Mouse (Mus musculus) embryo, embryonic 9.5 days (tissue): Measurements from ENCODE around the gene Unc119b.
"Not testable (repeated sequence)": the region's sequence is repeated elsewhere in the genome, so short reads cannot be mapped to it uniquely, and the experiment has no call there.

Source experiments
- DNase-seq: peaks from one replicate; pipeline ENCODE4 v3.0.0-alpha.2; 2017; ENCODE audit errors: extremely low spot score

Unc119b gene

GRCm38 (mm10) chr5:115089592-115090268, 45.0 kb downstream of the Unc119b start:
- DNase-seq: no peak

GRCm38 (mm10) chr5:115085675-115086074, 49.1 kb downstream of the Unc119b start:
- no peak for DNase-seq

- no peak for DNase-seq
Observed at GRCm38 (mm10) chr5:115083492-115083891, 51.3 kb downstream of the Unc119b start.

- DNase-seq: no peak
Observed at GRCm38 (mm10) chr5:115081636-115082035, 53.1 kb downstream of the Unc119b start.

GRCm38 (mm10) chr5:115076144-115076901, 58.5 kb downstream of the Unc119b start:
- DNase-seq: peak; percentile 54

GRCm38 (mm10) chr5:115074749-115075148, 60.0 kb downstream of the Unc119b start:
- no peak for DNase-seq

- not testable (repeated sequence) for DNase-seq
Observed at GRCm38 (mm10) chr5:115073306-115073705, 61.5 kb downstream of the Unc119b start.
